Mouse (Mus musculus) bone marrow, adult 2 months (tissue): ENCODE results near the gene Rnase10.

Experiments
- CTCF ChIP-seq: fragments of 200-500 bp; IDR thresholded peaks from 2 replicates; pipeline ENCODE4 v1.5.1; 2011; ENCODE audit warnings: low read length, control low read depth; ENCODE audit not compliant: control insufficient read depth, insufficient read depth
- POLR2A ChIP-seq: fragments of 200-500 bp; IDR thresholded peaks from 2 replicates; pipeline ENCODE4 v1.6.1; 2011; ENCODE audit warnings: low read depth, mild to moderate bottlenecking, control low read depth, low read length, borderline replicate concordance; ENCODE audit not compliant: control insufficient read depth

- no peak for TF ChIP-seq CTCF
- no peak for TF ChIP-seq POLR2A
These were observed 40.3 kb downstream of the Rnase10 start for GRCm38 (mm10) chr14:51047846-51048245.
